Mouse (Mus musculus) G1E (cell line): ENCODE data around the gene Serpina3m.
"Not testable (repeated sequence)": the region's sequence is repeated elsewhere in the genome, so short reads cannot be mapped to it uniquely, and the experiment has no call there.

Experiments used
- CTCF ChIP-seq: IDR thresholded peaks from 2 replicates; pipeline ENCODE4 v1.5.1; 2012; ENCODE audit warnings: low read depth, low read length, inconsistent platforms, mixed read lengths
- GATA2 ChIP-seq: IDR thresholded peaks from 2 replicates; pipeline ENCODE4 v1.6.1; 2012; ENCODE audit warnings: low read depth, low read length, inconsistent platforms, borderline replicate concordance

GRCm38 (mm10) chr12:104336873-104337272 lies 1.4 kb upstream of the Serpina3m start:
- TF ChIP-seq GATA2, CTCF: not testable (repeated sequence)
